Mouse (Mus musculus) T-cell, adult 2 months (primary cell): ENCODE measurements around the gene Gm5286.
"Not testable (repeated sequence)": the region's sequence is repeated elsewhere in the genome, so short reads cannot be mapped to it uniquely, and the experiment has no call there.

ENCODE experiments used
- DNase-seq: peaks from one replicate; pipeline ENCODE4 v3.0.0; 2022; ENCODE audit warnings: low spot score

Gm5286 gene

GRCm38 (mm10) chr3:94196414-94196813, at the start of gene Gm5286:
TSS of gene Gm5286 (plus strand) at chr3:94196714.
- not testable (repeated sequence) for DNase-seq

DNA sequence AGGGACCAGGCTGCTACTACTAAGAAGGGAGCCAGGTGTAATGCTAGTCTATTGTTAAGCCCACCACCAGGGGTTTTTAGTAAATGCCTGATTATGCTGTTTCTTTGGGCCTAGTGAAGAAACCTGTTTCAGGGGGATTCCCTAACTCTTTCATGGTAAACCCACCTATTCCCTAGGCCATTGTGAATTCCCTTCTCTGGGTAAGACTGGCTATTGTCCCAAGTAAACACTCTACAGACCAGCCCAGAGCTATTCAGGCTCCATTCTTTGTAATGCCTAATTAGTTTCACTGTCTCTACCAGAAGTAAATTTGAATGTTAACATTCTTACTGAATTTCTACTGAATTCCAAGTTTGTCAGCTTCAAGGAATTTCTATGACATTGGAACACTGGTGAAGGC, 29.2 kb upstream of the Gm5286 start:
- not testable (repeated sequence) for DNase-seq

DNA sequence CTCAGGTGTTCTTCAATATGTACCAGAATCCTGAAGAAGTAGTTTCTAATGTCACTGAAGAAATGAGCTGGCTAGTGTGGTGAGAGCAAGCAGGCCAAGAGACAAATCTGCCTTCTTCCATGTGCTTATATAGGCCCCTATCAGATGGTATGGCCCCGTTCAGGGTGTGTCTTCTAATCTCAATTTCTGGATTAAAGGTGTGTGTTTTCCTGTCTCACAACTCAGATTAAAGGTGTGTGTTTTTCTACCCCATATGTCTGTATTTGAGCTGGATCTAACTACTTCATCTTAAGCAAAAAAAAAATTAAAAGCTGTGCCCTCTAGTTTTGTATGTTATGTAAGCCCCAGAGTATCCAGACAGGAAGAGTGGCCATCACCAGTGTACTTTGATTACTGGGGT, 18.4 kb upstream of the Gm5286 start, which contains the start of gene Gm10696:
Gm10696 (minus strand) TSS at position 101 of the 400 bp plus-strand sequence.
- not testable (repeated sequence) for DNase-seq
